Mouse (Mus musculus): ENCODE data around the gene Plpp2. TPM values are rescaled to one million over a fixed set of nuclear protein-coding genes. Genes with fewer than 3 reads are reported as not detected.

Gene Plpp2
- total and polyA plus RNA-seq, 3 experiments: 2.3 to 3.8 (median 3.5) TPM

GRCm38 (mm10) chr10:79571314-79571713 is 37.7 kb upstream of the Plpp2 start:
- Histone ChIP-seq H3K27ac (no peak overlapping the region), H3K79me2 (replicated peaks; ENCODE audit: control insufficient read depth, insufficient read depth, low read length) (no peaks in the 10 kb centered on the region), H3K36me3 (ENCODE audit: control insufficient read depth, insufficient read depth, low read length) (no peaks in the 10 kb centered on the region), H3K4me1 (ENCODE audit: control insufficient read depth, insufficient read depth, low read length) (no peaks in the 10 kb centered on the region), H3K27me3 (ENCODE audit: control insufficient read depth, insufficient read depth, low read length) (no peaks in the 10 kb centered on the region), H3K9ac (ENCODE audit: low read depth, low read length) (no peak overlapping the region), H3K4me3 (no peak overlapping the region)
- no peak for TF ChIP-seq POLR2A (IDR thresholded peaks at IDR 0.05; ENCODE audit: insufficient read depth, low read depth, low read length)
- TF ChIP-seq EP300 (IDR thresholded peaks at IDR 0.05; ENCODE audit: insufficient read depth, low read depth, low read length): no peak
- no peak for TF ChIP-seq CTCF (IDR thresholded peaks at IDR 0.05)
- WGBS: 84% methylated on average over 2 of the region's 2 CpGs
- peak in 1 of 2 experiments; percentile 4 for DNase-seq
- intact Hi-C loops (cut with DNase I): no loop called here

- TF ChIP-seq EP300 (IDR thresholded peaks at IDR 0.05; ENCODE audit: insufficient read depth, low read depth, low read length) (no peak), CTCF (IDR thresholded peaks at IDR 0.05) (no peak), POLR2A (IDR thresholded peaks at IDR 0.05; ENCODE audit: insufficient read depth, low read depth, low read length) (no peak)
- no peak overlapping the region for H3K4me3 ChIP-seq
- no peak overlapping the region for H3K27ac ChIP-seq
- 84% methylated on average over 5 of the region's 5 CpGs for WGBS
- no peaks in the 10 kb centered on the region for H3K79me2 ChIP-seq (replicated peaks; ENCODE audit: control insufficient read depth, insufficient read depth, low read length)
- DNase-seq: no peak
- H3K4me1 ChIP-seq (ENCODE audit: control insufficient read depth, insufficient read depth, low read length): no peaks in the 10 kb centered on the region
- no peaks in the 10 kb centered on the region for H3K27me3 ChIP-seq (ENCODE audit: control insufficient read depth, insufficient read depth, low read length)
- no peaks in the 10 kb centered on the region for H3K36me3 ChIP-seq (ENCODE audit: control insufficient read depth, insufficient read depth, low read length)
- intact Hi-C loops (cut with DNase I): no loop called here
- no peak overlapping the region for H3K9ac ChIP-seq (ENCODE audit: low read depth, low read length)
These were observed 36.3 kb upstream of the Plpp2 start for GRCm38 (mm10) chr10:79569921-79570320.

DNA sequence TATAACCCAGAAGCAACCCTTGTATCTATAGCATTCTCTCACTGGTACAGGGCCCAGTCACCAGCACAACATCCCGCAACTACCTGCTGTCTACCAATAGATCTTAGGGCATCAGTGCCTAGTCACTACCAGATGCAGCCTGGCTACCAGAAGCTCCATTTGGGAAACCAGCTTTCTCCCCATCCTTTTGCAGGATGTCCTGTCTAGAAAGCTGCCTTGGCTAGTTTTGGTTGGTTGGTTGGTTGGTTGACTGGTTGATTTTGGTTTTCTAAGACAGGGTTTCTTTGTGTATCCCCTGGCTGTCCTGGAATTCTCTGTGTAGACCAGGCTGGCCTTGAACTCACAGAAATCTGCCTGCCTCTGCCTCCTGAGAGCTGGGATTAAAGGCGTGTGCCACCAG is 26.1 kb upstream of the Plpp2 start:
- intact Hi-C loops (cut with DNase I): no loop called here

GRCm38 (mm10) chr10:79557496-79557895 is 23.9 kb upstream of the Plpp2 start:
- no peak overlapping the region for H3K27ac ChIP-seq
- no peaks in the 10 kb centered on the region for H3K36me3 ChIP-seq (ENCODE audit: control insufficient read depth, insufficient read depth, low read length)
- H3K4me3 ChIP-seq: no peak overlapping the region
- WGBS: 93% methylated on average over 5 of the region's 5 CpGs
- peaks cover 3% of the 10 kb centered on the region for H3K4me1 ChIP-seq (ENCODE audit: control insufficient read depth, insufficient read depth, low read length)
- H3K9ac ChIP-seq (ENCODE audit: low read depth, low read length): no peak overlapping the region
- peak in 1 of 2 experiments; percentile 7 for DNase-seq
- 0 out of 2 replicates have a peak, but pooled peaks cover 1% of the 10 kb centered on the region for H3K79me2 ChIP-seq (replicated peaks; ENCODE audit: control insufficient read depth, insufficient read depth, low read length)
- TF ChIP-seq CTCF (IDR thresholded peaks at IDR 0.05) (no peak), POLR2A (IDR thresholded peaks at IDR 0.05; ENCODE audit: insufficient read depth, low read depth, low read length) (no peak), EP300 (IDR thresholded peaks at IDR 0.05; ENCODE audit: insufficient read depth, low read depth, low read length) (no peak)
- intact Hi-C loops (cut with DNase I): no loop called here
- no peaks in the 10 kb centered on the region for H3K27me3 ChIP-seq (ENCODE audit: control insufficient read depth, insufficient read depth, low read length)

More for the DNA sequence above, 26.1 kb upstream of the Plpp2 start:
- Histone ChIP-seq H3K27me3 (ENCODE audit: control insufficient read depth, insufficient read depth, low read length) (no peaks in the 10 kb centered on the region), H3K27ac (no peak overlapping the region), H3K9ac (ENCODE audit: low read depth, low read length) (no peak overlapping the region), H3K36me3 (ENCODE audit: control insufficient read depth, insufficient read depth, low read length) (no peaks in the 10 kb centered on the region), H3K79me2 (replicated peaks; ENCODE audit: control insufficient read depth, insufficient read depth, low read length) (no peaks in the 10 kb centered on the region), H3K4me3 (no peak overlapping the region), H3K4me1 (ENCODE audit: control insufficient read depth, insufficient read depth, low read length) (peaks cover 3% of the 10 kb centered on the region)
- no peak for DNase-seq
- WGBS: 82% methylated on average over 2 of the region's 2 CpGs
- no peak for TF ChIP-seq CTCF (IDR thresholded peaks at IDR 0.05)
- TF ChIP-seq POLR2A (IDR thresholded peaks at IDR 0.05; ENCODE audit: insufficient read depth, low read depth, low read length): no peak
- TF ChIP-seq EP300 (IDR thresholded peaks at IDR 0.05; ENCODE audit: insufficient read depth, low read depth, low read length): no peak

DNA sequence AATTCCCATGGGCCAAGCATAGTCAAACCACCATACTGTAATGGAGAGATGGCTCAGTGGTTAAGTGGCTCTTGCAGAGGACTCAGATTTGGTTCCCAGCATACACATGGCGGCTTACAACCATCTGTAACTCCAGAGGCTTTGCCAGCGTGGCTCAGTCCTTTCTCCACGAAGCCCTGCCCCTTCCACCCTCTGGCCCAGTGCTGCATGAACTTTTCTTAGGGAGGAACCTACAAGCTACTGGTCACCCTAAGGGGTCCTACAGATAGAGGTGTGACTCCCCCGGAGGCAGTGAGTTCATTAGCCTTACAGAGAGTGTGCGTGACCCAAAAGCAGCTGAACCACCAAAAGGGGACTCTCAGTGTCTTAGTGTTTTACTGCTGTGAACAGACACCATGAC is 23.4 kb upstream of the Plpp2 start:
- Histone ChIP-seq H3K79me2 (replicated peaks; ENCODE audit: control insufficient read depth, insufficient read depth, low read length) (0 out of 2 replicates have a peak, but pooled peaks cover 1% of the 10 kb centered on the region), H3K4me1 (ENCODE audit: control insufficient read depth, insufficient read depth, low read length) (peaks cover 3% of the 10 kb centered on the region), H3K4me3 (no peak overlapping the region), H3K27ac (no peak overlapping the region), H3K27me3 (ENCODE audit: control insufficient read depth, insufficient read depth, low read length) (no peaks in the 10 kb centered on the region), H3K9ac (ENCODE audit: low read depth, low read length) (no peak overlapping the region), H3K36me3 (ENCODE audit: control insufficient read depth, insufficient read depth, low read length) (no peaks in the 10 kb centered on the region)
- intact Hi-C loops (cut with DNase I): no loop called here
- 90% methylated on average over 5 of the region's 5 CpGs for WGBS
- TF ChIP-seq CTCF (IDR thresholded peaks at IDR 0.05) (no peak), EP300 (IDR thresholded peaks at IDR 0.05; ENCODE audit: insufficient read depth, low read depth, low read length) (no peak), POLR2A (IDR thresholded peaks at IDR 0.05; ENCODE audit: insufficient read depth, low read depth, low read length) (no peak)
- DNase-seq: peak in 1 of 2 experiments; percentile 5

- intact Hi-C loops (cut with DNase I): no loop called here
- Histone ChIP-seq H3K36me3 (ENCODE audit: control insufficient read depth, insufficient read depth, low read length) (no peaks in the 10 kb centered on the region), H3K79me2 (replicated peaks; ENCODE audit: control insufficient read depth, insufficient read depth, low read length) (0 out of 2 replicates have a peak, but pooled peaks cover 1% of the 10 kb centered on the region), H3K4me1 (ENCODE audit: control insufficient read depth, insufficient read depth, low read length) (peaks cover 3% of the 10 kb centered on the region), H3K4me3 (peak overlapping the region; percentile 73), H3K27ac (peak overlapping the region; percentile 67), H3K27me3 (ENCODE audit: control insufficient read depth, insufficient read depth, low read length) (no peaks in the 10 kb centered on the region), H3K9ac (ENCODE audit: low read depth, low read length) (peak overlapping the region; percentile 95)
- TF ChIP-seq EP300 (IDR thresholded peaks at IDR 0.05; ENCODE audit: insufficient read depth, low read depth, low read length): no peak
- TF ChIP-seq POLR2A (IDR thresholded peaks at IDR 0.05; ENCODE audit: insufficient read depth, low read depth, low read length): no peak
- no peak for TF ChIP-seq CTCF (IDR thresholded peaks at IDR 0.05)
- WGBS: 23% methylated on average over 7 of the region's 7 CpGs
- peak in 1 of 2 experiments; percentile 15 for DNase-seq
These were observed 21.7 kb upstream of the Plpp2 start for GRCm38 (mm10) chr10:79555238-79555724.
